Mouse (Mus musculus) urinary bladder, postnatal 14 days (tissue): ENCODE measurements around the gene Prss36.
"Not testable (repeated sequence)": the region's sequence is repeated elsewhere in the genome, so short reads cannot be mapped to it uniquely, and the experiment has no call there.

ENCODE experiments used
- DNase-seq: peaks from one replicate; pipeline ENCODE4 v3.0.0; 2021; ENCODE audit warnings: low spot score

The Prss36 gene

DNA sequence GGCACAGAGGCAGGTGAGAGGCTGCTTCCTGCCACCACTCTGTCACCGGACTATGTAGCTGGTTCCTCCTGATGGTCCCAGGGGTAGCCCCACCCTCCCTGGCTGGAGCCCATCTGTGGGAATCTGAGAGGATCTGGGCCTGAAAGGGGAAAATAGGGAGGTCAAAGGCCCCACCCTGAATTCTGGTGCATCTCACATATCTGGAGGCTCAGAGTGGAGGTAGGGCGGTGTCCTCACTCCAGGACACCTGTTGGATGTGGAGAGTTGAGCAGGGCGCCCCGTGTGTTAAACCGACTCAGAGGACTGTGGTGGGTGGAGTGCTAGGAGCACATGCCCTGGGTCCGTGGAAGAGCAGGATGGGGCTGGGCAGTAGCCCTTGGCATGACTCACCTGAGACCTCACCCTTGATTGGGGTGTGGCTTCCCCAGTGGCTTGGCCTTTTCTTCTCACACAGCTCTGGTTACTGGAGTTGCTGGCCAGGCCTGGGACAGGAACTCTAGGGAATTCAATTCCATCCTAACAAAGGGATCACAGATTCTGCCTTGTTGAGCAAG, at the start of gene Prss36:
Gene Prss36, minus strand, starts transcription at position 256 of the 554 bp plus-strand sequence.
- peak; percentile 34 for DNase-seq

DNA sequence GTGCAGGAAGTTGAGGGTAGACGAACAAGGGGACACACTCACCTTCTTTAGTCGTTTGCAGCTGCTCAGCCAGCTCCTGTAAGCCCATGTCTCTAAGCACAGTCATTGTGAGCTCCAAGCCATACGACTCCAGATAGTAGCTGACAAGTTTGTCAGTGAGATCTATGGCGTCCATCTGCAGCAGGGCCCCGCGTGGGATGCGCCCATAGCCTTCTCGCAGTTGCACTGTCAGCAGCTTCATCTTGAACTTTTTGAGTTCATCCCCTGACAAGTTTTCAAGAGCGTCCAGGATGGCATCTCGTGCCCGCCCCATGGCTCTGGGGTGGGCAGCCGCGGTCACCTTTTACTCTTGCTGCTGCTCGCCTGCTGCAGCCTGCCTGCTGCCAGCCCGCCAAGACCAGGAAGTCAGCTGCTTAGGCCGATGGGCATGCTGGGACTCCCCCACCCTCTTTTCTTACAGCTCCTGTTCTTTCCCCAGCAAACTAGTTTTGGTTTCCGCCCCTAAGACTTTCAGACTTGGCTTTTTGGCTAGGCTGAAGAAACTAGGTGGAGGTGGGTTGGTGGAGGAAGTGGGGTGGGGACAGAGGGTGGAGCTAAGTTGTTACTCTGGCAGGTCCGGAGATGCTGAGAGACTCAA, 46.9 kb upstream of the Prss36 start, which contains the start of gene Pycard:
Gene Pycard, minus strand, starts transcription at position 527 of the 637 bp plus-strand sequence.
- DNase-seq: peak; percentile 65

DNA sequence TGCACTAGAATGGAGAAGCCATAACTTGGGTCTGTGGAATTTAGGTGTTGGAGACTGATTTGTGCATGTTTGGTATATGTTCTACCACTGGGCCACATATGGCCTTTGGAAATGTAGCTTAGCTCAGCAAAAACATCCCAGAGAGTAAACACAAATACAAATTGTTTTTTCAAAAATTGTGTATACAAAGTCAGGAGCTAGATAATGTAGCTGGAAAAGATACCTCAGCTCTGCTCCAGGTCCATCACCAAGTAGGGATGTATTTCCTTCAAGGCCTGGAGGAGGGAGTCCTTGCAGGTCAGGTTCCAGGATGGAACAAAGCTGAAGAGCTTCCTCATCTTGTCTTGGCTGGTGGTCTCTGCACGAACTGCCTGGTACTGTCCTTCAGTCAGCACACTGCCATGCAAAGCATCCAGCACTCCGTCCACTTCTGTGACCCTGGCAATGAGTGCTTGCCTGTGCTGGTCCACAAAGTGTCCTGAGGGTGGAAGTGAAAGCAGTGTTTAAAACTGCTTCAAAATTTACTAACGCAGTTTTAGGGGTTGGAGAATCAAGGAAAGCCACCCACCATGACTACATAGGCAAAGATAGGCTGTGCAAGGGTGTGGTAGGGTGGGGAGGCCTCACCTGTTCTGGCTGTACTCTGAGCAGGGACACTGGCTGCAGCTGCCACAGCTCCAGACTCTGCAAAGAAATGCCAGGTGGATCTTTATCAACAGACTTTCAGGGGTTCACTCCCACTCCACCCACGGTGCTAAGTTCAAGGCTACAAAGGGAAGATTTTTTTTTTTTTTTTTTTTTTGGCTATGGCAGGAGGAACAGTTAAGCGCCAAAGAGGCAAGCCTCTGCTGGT, 46.2 kb upstream of the Prss36 start:
- no peak for DNase-seq

DNA sequence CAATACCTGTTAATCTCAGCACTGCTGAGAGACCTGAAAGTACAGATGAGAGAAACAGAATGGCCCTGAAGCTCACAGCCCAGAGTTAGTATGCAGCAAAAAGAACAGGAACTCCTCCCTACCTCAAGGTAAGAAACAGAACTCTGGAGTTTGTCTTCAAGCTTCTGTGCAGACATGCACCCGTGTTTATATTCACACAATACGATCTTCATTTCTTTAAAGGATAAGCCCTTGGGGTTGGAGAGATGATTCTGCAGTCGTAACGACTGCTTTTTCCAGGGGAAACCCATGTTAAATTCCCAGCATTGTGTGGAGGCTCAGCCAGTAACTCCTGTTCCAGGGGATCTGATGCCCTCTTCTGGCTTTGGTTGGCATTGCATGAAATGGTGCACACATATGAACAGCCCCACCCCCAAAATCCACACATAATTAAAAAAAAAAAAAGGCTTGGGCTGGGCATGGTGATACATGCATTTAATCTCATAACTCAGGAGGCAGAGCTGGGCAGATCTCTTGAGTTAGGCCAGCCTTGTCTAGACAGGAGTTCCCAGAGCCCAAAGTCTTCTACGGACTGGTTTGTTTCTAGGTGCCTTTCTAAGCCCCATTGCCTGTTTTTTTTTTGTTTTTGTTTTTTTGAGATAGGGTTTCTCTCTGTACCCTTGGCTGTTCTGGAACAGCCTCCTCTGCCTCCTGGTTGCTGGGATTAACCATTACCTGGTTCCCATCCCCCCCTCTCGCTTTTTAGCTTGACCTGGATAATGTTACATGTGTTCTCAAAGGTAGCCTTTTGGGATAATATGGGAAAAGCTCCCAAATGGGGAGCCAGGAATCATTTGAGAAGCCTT, 45.3 kb upstream of the Prss36 start:
- DNase-seq: peak; percentile 86

DNA sequence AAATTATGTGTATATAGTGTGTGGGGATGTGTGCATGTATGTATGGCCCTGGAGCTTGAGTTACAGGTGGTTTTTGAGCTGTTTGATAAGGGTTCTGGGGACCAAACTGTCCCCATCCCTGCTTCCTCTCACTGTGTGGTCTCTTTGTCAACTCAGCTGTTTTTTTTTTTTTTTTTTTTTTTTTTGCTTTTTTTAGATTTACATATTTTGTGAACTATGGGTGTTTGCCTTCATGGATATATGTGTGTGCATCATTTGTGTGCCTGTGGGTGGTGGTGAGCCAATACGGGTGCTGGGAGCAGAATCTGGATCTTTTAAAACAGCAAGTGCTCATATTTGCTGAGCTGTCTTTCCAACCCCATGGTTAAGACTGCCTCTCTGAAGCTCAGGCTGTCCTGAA, 42.4 kb upstream of the Prss36 start:
- DNase-seq: no peak

GRCm38 (mm10) chr7:127980606-127981005, 34.1 kb upstream of the Prss36 start:
- no peak for DNase-seq

GRCm38 (mm10) chr7:127978856-127979255, 32.3 kb upstream of the Prss36 start:
- DNase-seq: no peak

GRCm38 (mm10) chr7:127974413-127974930, 27.9 kb upstream of the Prss36 start:
- DNase-seq: no peak

DNA sequence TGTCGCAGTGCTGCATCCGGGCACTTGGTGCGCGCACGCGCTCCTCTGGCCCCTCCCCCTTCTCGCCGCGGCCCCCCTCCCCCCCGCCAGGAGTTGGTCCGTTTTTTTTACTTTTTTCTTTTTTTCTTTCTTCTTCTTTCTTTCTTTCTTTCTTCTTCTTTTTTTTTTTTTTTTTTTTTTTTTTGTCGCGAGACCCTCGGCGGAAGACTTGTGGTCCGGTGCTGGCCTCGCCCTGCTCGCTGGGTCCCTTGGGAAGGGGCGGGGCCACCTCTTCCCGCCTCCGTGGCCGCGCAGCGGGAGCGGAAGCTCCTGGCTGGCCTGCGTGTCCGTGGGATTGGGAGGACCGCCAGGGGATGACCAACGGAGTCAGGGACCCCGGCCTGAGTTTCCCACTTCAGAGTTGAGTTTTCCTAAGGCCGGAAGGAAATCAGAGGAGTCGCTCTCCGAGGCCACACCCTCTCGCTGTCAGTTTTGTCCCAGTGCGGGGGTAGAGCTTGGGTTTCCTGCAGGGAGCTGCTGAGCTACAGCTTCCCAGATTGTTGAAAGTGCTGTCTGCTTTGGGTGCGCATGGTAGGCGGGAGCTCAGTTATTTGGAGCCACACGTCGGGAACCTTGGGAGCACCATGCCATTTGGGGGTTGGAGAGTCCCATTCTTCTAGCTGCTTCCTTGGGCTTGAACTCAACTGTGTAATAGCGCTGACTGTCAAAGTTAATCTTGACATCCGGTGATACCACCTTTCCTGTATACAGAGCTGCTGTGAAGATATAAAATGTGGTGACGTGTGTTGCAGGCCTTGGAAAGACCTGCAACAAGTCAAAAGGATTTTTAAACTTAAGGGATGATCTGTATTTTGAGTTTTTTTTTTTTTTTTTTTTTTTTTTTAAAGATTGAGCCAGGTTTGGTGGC, 21.6 kb upstream of the Prss36 start:
- peak; percentile 79 for DNase-seq

- DNase-seq: peak; percentile 94
These were observed 20.7 kb upstream of the Prss36 start, which contains the start of gene Fus for GRCm38 (mm10) chr7:127967004-127967921. TSS of gene Fus (plus strand) at chr7:127967457.

- DNase-seq: no peak
These were observed 19.9 kb upstream of the Prss36 start for GRCm38 (mm10) chr7:127966371-127966918.

DNA sequence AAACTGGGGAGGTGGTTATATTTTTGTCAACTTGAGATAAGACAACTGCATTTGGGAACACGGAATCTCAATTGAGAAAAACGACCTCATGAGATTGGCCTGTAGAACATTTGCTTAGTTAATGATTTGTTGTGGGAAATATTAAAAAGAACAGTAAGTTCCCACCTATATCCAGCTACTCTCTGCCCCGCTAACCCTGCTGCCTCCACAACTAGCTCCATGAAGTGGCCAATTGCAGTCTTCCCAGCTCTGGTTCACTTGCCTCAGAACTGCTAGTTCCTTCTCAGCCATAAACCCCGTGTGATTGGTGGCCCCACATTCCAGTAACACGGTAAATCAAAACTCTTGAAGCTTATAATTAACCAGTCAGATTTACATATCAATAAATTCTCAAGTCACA, 12.8 kb upstream of the Prss36 start:
- no peak for DNase-seq

DNA sequence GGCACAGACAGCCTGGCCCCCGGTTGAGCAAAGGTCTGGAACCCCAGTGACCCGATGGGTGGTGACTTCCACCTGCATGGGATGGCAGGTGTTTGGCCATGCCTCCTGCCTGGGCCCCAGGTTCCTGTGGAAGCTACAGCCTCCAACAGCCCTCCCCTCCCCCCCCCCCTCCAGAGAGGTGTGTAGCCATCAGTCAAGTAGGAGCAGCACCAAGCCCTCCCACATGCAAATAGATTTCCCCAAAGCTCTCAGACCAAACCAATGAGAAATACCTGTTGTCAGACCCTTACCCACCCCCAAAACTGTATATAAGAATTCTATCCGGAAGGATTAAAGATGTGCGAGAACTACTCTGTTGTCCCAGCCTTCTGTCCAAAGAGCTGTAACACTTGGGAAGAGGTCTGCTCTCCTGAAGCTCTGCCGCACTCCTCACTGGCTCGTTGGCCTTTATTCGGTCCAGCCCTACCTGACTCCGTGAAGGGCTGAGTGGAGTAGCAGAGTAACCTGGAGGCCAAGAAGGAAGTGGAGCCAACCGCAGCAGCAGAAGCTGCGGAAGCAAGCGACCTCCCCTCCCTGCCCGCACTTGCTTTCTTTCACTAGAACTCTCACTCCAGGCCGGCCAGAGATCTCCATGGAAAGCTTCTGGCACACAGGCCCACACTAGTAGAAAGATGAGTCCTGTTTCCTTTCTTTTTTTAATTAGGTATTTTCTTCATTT, 6.5 kb upstream of the Prss36 start:
- no peak for DNase-seq

GRCm38 (mm10) chr7:127944614-127945013, 1.9 kb downstream of the Prss36 start:
- no peak for DNase-seq

DNA sequence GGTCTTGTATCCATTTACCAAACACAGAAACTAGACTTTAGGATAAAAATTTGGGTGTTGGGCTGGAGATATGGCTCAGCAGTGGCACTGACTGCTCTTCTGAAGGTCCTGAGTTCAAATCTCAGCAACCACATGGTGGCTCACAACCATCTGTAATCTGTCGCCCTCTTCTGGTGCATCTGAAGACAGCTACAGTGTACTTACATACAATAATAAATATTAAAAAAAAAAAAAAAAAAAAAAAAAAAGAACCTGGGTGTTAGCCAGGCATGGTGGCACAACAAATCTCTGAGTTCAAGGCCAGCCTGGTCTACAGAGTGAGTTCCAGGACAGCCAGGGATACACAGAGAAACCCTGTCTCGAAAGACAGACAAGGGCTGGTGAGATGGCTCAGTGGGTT, 4.4 kb downstream of the Prss36 start:
- DNase-seq: not testable (repeated sequence)

DNA sequence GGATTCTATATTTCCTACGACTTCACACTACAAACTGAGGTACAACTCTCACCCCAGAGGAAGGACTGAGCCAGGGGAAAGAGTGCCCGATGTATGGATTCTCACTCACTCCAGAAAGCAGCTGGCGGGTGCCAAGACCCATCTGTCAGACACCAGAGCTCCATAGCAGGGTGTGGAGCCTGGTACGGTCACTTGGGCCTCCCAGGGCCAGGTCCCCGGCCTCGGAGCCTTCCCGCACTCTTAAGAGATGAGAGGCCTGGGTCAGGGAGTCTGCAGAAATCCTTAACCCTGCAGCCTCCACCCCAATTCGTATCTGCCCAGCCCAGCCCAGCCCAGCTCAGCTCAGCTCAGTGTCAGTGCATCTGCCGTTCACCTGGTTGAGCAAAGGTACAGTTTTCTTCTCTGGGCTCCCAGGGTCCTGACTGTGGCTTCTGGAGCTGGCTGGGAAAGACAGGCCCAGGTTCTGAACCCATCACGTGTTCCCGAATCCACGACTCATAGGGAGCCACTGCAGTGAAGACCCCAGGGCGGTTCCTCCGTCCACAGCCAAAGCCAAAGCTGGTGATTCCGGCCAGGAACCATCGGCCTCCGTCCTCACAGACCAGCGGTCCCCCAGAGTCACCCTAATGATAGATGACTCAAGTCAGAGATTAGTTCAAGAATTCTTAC, 10.2 kb downstream of the Prss36 start:
- no peak for DNase-seq

DNA sequence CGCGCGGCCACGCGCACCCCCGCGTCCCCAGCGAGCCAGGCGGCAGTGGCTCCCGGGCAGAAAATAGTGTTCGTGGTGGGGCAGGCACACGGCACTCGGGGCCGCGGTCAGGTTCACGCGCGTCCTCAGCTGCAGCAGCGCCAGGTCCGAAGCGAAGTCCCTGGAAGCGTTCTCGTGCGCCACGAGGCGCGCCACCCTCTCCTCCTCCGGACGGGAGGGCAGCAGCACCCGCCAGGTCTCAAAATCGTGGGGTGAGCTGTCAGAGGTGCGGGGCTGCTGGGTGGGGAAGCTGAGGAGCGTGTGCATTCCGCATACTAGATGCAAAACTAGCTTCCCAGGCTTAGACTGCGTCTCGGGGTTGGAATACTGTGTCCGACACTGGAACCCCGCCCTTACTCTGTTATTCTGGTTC, 10.8 kb downstream of the Prss36 start:
- no peak for DNase-seq
